Mouse (Mus musculus): ENCODE measurements around the gene Prkag3. TPM values are rescaled to one million over a fixed set of nuclear protein-coding genes. Genes with fewer than 3 reads are reported as not detected.

Gene Prkag3
- total RNA-seq, 4 experiments from 2014 or later, result 76.0 to 167 (median 125) TPM

GRCm38 (mm10) chr1:74713859-74714730 lies 34.9 kb downstream of the Prkag3 start:
- DNase-seq (ENCODE audit: low spot score in 2 of 2), result no peak

- DNase-seq (ENCODE audit: low spot score in 2 of 2), result peak; percentile 80 to 81
Observed at GRCm38 (mm10) chr1:74713099-74713858, 35.7 kb downstream of the Prkag3 start, which contains the start of gene Cyp27a1. TSS of gene Cyp27a1 (plus strand) at chr1:74713574.

- DNase-seq (ENCODE audit: low spot score in 2 of 2), result no peak
Observed at GRCm38 (mm10) chr1:74712461-74713098, 36.4 kb downstream of the Prkag3 start.

GRCm38 (mm10) chr1:74712046-74712445 lies 37.0 kb downstream of the Prkag3 start:
- no peak for DNase-seq (ENCODE audit: low spot score in 2 of 2)

- no peak for DNase-seq (ENCODE audit: low spot score in 2 of 2)
Observed at GRCm38 (mm10) chr1:74709566-74709965, 39.5 kb downstream of the Prkag3 start.

GRCm38 (mm10) chr1:74705016-74705415 lies 44.0 kb downstream of the Prkag3 start:
- no peak for DNase-seq (ENCODE audit: low spot score in 2 of 2)

GRCm38 (mm10) chr1:74704156-74704555 lies 44.9 kb downstream of the Prkag3 start:
- no peak for DNase-seq (ENCODE audit: low spot score in 2 of 2)

GRCm38 (mm10) chr1:74702142-74702553 lies 46.9 kb downstream of the Prkag3 start:
- no peak for DNase-seq (ENCODE audit: low spot score in 2 of 2)

GRCm38 (mm10) chr1:74698791-74699190 lies 50.2 kb downstream of the Prkag3 start:
- no peak for DNase-seq (ENCODE audit: low spot score in 2 of 2)

GRCm38 (mm10) chr1:74698353-74698752 lies 50.7 kb downstream of the Prkag3 start:
- no peak for DNase-seq (ENCODE audit: low spot score in 2 of 2)

- no peak for DNase-seq (ENCODE audit: low spot score in 2 of 2)
Observed at GRCm38 (mm10) chr1:74697416-74697815, 51.6 kb downstream of the Prkag3 start.

GRCm38 (mm10) chr1:74695836-74696235 lies 53.2 kb downstream of the Prkag3 start:
- no peak for DNase-seq (ENCODE audit: low spot score in 2 of 2)

GRCm38 (mm10) chr1:74693891-74694583 lies 55.0 kb downstream of the Prkag3 start:
- DNase-seq (ENCODE audit: low spot score in 2 of 2), result no peak

Other genes with a start within 250 kb of the Prkag3 start
- gene Cnot9, start 243.2 kb downstream of the Prkag3 start, total RNA-seq (2022), result 10 to 100 TPM; 10.7 to 15.0 (median 11.6) TPM
- 100 to 1,000 TPM in 2 of 4 experiments, 10 to 100 TPM in 2; 89.2 to 107 (median 97.0) TPM for gene Plcd4, start 206.3 kb downstream of the Prkag3 start, total RNA-seq (2022)
- gene Usp37, start 204.9 kb downstream of the Prkag3 start, total RNA-seq (2022), result 10 to 100 TPM in 1 of 4 experiments, 1 to 10 TPM in 3; 6.4 to 11.0 (median 7.2) TPM
- gene Zfp142, start 161.0 kb downstream of the Prkag3 start, total RNA-seq (2022), result 1 to 10 TPM; 5.4 to 9.1 (median 6.6) TPM
- 10 to 100 TPM; 19.7 to 21.8 (median 20.9) TPM for gene Bcs1l, start 160.9 kb downstream of the Prkag3 start, total RNA-seq (2022)
- gene Rnf25, start 147.8 kb downstream of the Prkag3 start, total RNA-seq (2022), result 10 to 100 TPM; 14.4 to 18.1 (median 16.4) TPM
- gene Stk36, start 147.8 kb downstream of the Prkag3 start, total RNA-seq (2022), result under 1 TPM; 0.11 to 0.49 (median 0.27) TPM
- 10 to 100 TPM in 3 of 4 experiments, 1 to 10 TPM in 1; 9.2 to 18.3 (median 11.4) TPM for gene Ttll4, start 87.5 kb downstream of the Prkag3 start, total RNA-seq (2022)
- gene Cyp27a1, start 35.6 kb downstream of the Prkag3 start, total RNA-seq (2022), result 10 to 100 TPM; 44.3 to 72.8 (median 67.1) TPM
- gene Wnt6, start 22.7 kb upstream of the Prkag3 start, total RNA-seq (2022), result under 1 TPM in 3 of 4 experiments, not detected in 1; 0.27 to 0.72 (median 0.48) TPM
- under 1 TPM in 1 of 4 experiments, not detected in 3; 0.16 TPM for gene Wnt10a, start 42.3 kb upstream of the Prkag3 start, total RNA-seq (2022)
- not detected for gene Cdk5r2, start 105.7 kb upstream of the Prkag3 start, total RNA-seq (2022)
- gene Fev, start 136.2 kb upstream of the Prkag3 start, total RNA-seq (2022), result not detected
- gene Cryba2, start 143.9 kb upstream of the Prkag3 start, total RNA-seq (2022), result not detected
- gene Cfap65, start 186.4 kb upstream of the Prkag3 start, total RNA-seq (2022), result not detected
- under 1 TPM in 2 of 4 experiments, not detected in 2; 0.16 to 0.19 TPM for gene Ihh, start 202.5 kb upstream of the Prkag3 start, total RNA-seq (2022)

All from gastrocnemius, adult 8-10 months (tissue).